Mouse (Mus musculus) bone marrow macrophage, adult 2 months (primary cell): ENCODE data around the gene Hba-a1. TPM values are rescaled to one million over a fixed set of nuclear protein-coding genes. Genes with fewer than 3 reads are reported as not detected.
"Not testable (repeated sequence)": the region's sequence is repeated elsewhere in the genome, so short reads cannot be mapped to it uniquely, and the experiment has no call there.

ENCODE experiments used
- H3K27ac ChIP-seq: 2 replicates; pipeline ENCODE4 v1.5.1; 2012; ENCODE audit warnings: low read depth, low read length; ENCODE audit not compliant: insufficient read depth
- H3K4me1 ChIP-seq: 2 replicates; pipeline ENCODE4 v1.6.1; 2012; ENCODE audit warnings: low read length; ENCODE audit not compliant: control insufficient read depth, insufficient read depth
- H3K4me3 ChIP-seq: 2 replicates; pipeline ENCODE4 v1.5.1; 2012; ENCODE audit warnings: mild to moderate bottlenecking, low read length, moderate library complexity; ENCODE audit not compliant: insufficient read depth
- CTCF ChIP-seq: IDR thresholded peaks from 2 replicates; pipeline ENCODE4 v1.5.1; 2012; ENCODE audit warnings: low read depth, mild to moderate bottlenecking, low read length, moderate library complexity
- POLR2A ChIP-seq: IDR thresholded peaks from 2 replicates; pipeline ENCODE4 v1.6.1; 2012; ENCODE audit warnings: mild to moderate bottlenecking, low read depth, low read length, borderline replicate concordance
- polyA plus RNA-seq: library from polyadenylated mRNA; stranded (reverse); fragments of >200 nt; gene quantifications from 2 replicates; pipeline ENCODE4 v1.2.4, GENCODE M21; 2012; ENCODE audit not compliant: missing spikeins, insufficient read depth, insufficient read length

The Hba-a1 gene
- polyA plus RNA-seq, 1 experiment, result not detected

DNA sequence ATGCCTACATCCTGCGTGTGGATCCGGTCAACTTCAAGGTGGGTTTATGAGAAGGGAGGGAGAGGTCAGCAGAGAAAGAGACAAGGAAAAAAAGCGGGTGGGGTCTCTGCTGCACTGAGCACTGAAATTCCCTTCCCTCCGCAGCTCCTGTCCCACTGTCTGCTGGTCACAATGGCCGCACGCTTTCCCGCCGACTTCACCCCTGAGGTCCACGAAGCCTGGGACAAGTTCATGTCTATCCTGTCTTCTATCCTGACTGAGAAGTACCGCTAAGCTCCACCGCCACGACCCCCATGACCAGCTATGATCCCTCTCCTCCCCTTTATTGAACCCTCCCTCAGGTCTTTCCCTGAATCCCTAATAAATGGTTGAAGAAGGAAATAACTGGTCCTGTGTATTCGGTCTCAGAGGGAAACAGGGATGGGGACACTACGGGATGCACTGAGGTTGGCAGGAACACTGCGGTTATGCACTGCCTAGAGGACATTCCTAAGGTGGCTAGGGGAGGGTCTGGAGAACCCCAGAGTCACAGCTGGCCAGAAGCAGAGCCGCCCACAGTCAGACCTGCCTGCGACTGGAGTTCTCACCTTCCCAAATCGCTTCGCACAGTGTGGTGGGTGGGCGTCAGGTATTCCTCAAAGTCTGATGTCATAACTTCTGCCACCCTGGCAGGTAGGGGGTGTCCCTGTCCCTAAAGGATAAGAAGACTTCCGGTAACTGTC is 5.4 kb upstream of the Hba-a1 start:
- Histone ChIP-seq H3K4me3 (no peak overlapping the region), H3K4me1 (no peaks in the 10 kb centered on the region), H3K27ac (no peak overlapping the region)
- no peak for TF ChIP-seq POLR2A
- no peak for TF ChIP-seq CTCF

DNA sequence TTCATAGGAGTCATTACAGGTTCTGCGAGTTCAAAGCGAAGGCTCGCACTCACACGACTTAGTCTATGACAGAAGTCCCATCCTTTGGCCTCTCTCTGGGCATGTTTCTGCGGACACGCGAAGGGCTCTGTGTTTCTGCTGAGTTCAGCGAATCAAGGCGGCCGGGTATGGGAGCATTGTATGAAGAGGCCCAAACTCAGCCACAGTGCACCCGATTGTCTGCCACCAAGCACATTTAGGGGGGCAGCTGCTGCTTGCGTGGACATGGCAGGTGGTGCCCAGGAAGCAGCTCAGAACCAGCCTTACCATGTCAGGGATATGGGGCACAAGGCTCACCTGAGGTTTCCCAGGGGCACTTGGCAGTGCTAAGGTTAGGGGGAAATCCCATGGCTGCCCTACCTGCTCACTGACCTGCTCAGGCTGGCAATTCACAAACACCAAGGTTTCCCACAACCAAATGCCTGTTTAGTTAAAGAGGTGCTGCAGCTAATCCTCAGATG is 4.8 kb upstream of the Hba-a1 start:
- H3K4me3 ChIP-seq, result no peak overlapping the region
- TF ChIP-seq POLR2A, result no peak
- TF ChIP-seq CTCF, result no peak
- H3K4me1 ChIP-seq, result no peaks in the 10 kb centered on the region
- no peak overlapping the region for H3K27ac ChIP-seq

DNA sequence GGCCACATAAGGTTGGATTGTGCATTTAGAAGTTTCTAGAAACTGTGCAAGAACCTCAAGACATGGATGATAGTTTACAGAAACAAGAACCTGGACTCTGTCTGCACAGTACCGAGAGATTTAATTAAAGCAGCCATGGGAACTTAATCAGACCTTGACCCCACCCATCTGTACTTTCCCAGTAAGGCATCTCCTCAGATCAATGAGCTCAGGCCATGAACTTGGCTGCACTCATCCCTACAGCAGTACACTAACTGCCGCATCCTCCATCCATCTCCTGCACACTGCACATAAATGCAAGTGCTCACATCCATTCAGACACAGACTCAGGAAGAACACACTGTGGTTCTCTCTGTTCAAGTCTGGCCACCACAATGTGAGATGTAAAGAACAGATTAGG is 2.7 kb upstream of the Hba-a1 start:
- Histone ChIP-seq H3K4me1 (no peaks in the 10 kb centered on the region), H3K4me3 (no peak overlapping the region), H3K27ac (no peak overlapping the region)
- TF ChIP-seq POLR2A (no peak), CTCF (no peak)

DNA sequence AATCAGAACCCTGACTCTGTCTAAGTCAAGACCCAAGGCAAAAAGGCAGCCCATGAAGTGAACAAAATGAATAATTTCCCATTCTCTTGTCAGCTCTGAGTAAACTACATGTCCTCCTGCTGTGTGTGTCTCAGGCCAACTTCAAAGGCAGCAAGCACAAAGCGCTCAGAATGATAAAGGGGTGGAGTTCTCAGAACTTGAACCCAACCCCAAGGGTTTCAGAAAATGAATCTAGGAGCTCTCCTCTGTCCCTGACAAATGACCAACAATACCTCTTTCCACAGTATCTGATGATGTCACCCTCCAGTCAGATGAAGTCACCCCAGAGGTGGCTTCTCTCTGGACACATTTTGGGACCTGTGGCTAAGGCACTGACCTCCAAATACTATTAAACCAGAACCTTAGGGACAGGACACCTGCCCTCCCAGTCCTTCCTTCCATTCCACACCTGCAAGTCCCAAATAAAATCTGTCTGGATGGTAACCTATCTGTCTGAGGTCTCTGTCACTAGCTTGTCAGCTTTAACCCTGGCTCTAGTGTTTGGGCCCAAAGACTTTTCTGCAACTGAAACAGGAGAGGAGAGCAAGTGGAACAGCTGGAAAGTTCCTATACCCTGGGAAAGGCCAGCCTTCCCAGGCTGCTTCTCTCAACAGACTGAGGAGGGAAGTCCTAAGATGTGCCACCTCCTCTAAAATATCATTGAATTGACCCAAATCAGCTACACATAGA is 1.7 kb upstream of the Hba-a1 start:
- H3K4me1 ChIP-seq, result no peaks in the 10 kb centered on the region
- no peak overlapping the region for H3K4me3 ChIP-seq
- TF ChIP-seq POLR2A (no peak), CTCF (no peak)
- H3K27ac ChIP-seq, result no peak overlapping the region

DNA sequence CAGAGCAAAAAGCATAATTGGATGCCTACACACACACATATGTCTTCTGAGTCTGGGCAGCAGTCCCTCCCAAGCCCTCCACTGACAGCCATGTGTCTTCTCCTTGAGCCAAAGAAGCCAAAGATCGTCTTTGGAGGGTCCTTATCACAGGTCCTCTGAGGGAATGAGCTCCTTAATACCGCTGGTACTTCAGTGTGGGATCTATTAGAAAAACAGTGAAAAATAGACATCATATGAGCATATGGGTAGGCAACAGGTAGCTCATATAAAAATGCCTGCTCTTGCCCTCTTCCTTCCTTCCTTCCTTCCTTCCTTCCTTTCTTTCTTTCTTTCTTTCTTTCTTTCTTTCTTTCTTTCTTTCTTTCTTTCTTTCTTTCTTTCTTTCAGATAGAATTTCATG is 1.3 kb downstream of the Hba-a1 start:
- not testable (repeated sequence) for H3K4me1 ChIP-seq, H3K4me3 ChIP-seq, H3K27ac ChIP-seq

DNA sequence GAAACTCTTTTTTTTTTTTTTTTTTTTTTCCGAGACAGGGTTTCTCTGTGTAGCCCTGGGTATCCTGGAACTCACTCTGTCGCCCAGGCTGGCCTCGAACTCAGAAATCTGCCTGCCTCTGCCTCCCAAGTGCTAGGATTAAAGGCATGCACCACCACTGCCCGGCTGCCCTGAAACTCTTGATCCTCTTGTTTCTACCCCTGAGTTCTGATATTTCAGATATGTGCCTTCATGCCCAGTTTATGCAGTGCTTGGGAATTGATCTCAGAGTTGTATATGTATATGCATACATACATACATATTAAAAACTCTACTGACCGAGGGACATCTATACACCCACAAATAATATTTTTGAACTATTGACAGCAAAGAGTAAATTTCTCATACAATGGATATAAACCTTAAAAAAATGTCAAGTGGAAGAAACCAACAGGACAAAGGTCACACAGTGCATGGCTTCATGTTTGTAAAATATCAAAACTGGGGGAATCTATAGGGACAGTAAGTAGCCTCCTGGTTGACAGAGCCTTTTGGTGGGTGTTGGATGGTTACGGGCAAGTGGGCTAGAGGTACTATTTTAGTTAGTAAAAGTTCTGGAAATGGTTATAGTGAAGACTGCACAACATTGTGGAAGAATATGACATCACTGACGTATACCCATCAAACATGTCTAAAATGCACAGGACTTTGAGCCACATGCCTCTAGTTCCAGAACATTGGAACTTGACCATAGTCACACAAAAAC is 1.9 kb downstream of the Hba-a1 start:
- H3K4me1 ChIP-seq, result no peaks in the 10 kb centered on the region
- TF ChIP-seq POLR2A (no peak), CTCF (no peak)
- no peak overlapping the region for H3K27ac ChIP-seq
- no peak overlapping the region for H3K4me3 ChIP-seq

DNA sequence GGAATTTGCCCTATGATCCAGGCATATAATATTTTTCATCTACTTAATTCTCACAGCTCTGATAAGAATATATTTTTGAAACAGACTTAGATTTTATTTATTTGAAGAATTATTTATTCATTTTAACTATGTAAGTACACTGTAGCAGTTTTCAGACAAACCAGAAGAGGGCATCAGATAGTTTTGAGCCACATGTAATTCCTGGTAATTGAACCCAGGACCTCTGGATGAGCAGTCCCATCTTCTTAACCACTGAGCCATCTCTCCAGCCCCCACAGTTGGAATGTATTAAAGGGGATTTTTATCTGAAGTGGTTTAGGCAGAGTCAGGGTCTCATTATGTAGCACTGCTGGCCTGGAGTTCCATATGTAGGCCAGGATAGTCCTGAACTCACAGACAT is 2.6 kb downstream of the Hba-a1 start:
- H3K27ac ChIP-seq, H3K4me3 ChIP-seq, H3K4me1 ChIP-seq: not testable (repeated sequence)

DNA sequence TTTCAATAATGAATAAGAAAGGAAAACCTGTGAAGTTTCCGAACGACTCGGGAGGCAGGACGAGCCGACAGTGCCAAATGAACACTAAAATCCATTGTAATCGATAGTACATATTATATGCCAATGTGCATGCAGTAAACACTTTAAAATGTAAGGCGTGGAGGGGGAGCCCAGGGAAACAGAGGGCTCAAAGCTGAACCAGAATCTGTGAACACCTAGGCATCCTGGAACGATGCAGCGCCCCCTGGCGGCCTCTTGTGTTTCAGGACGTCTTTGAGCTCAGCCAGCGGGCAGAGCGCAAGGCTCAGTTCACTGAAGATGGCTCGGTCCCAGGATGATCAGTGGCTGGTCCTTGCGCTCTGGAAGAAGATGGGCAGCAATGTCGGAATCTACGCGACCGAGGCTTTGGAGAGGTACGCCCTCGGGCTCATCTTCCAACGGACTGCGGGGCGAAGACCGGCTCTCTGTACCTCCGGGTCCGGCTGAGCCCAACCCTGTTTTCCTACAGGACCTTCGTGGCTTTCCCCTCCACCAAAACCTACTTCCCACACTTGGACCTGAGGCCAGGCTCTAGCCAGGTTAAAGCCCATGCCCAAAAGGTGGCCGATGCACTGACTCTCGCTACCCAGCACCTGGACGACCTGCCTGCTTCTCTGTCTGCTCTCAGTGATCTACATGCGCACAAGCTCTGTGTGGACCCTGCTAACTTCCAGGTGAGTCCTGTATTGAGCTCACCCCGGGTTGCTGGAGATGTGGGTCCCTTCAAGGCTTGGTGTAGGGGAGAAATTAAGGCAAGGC is 3.6 kb downstream of the Hba-a1 start, which contains the start of gene Hbq1b:
TSS of gene Hbq1b (plus strand) at position 271 of the 798 bp plus-strand sequence.
- H3K27ac ChIP-seq, H3K4me3 ChIP-seq, H3K4me1 ChIP-seq: not testable (repeated sequence)
- TF ChIP-seq CTCF, result peak; percentile 81

DNA sequence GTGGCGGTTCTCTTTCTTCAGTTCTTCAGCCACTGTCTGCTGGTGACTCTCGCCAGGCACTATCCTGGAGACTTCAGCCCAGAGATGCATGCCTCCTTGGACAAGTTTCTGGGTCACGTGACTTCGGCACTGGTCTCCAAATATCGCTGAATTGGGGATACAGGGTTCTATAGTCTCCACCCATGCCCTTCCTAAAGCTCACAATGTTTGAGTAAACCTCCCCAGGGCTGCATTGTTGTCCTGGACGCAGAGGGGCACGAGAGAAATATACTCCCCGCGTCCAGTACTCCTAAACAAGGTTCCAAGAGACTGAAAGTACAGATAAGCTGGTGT is 4.1 kb downstream of the Hba-a1 start:
- Histone ChIP-seq H3K4me3 (no peak overlapping the region), H3K4me1 (no peaks in the 10 kb centered on the region), H3K27ac (no peak overlapping the region)
- no peak for TF ChIP-seq POLR2A
- TF ChIP-seq CTCF, result no peak

DNA sequence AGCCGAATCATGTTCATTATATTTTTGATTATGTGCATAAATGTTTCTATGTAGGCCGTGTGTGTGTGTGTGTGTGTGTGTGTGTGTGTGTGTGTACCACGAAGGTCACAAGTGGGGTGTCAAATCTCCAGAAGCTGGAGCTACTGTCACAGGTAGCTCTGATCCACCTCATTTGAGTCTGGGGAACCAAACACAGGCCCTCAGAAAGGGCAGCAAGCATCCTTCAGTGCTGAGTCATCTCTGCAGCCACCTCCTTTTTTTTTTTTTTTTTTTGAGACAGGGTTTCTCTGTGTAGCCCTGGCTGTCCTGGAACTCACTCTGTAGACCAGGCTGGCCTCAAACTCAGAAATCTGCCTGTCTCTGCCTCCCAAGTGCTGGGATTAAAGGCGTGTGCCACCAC is 9.5 kb downstream of the Hba-a1 start:
- not testable (repeated sequence) for H3K27ac ChIP-seq, H3K4me1 ChIP-seq, H3K4me3 ChIP-seq

DNA sequence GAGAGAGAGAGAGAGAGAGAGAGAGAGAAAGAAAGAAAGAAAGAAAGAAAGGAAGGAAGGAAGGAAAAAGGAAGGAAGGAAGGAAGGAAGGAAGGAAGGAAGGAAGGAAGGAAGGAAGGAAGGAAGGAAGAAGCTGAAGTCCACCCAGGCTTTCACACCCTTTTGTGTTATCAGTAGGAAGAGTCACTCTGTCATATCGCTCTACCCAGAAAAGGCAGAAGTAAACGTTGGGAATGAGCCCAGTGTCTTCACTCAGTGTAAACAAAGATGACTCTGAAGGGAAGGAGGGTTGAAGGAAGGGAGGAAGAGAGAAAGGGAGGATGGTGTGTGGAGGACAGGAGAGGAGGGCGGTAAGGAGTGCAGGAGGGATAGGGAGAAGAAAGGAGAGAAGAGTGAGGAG is 10.2 kb downstream of the Hba-a1 start:
- not testable (repeated sequence) for H3K27ac ChIP-seq, H3K4me3 ChIP-seq, H3K4me1 ChIP-seq

DNA sequence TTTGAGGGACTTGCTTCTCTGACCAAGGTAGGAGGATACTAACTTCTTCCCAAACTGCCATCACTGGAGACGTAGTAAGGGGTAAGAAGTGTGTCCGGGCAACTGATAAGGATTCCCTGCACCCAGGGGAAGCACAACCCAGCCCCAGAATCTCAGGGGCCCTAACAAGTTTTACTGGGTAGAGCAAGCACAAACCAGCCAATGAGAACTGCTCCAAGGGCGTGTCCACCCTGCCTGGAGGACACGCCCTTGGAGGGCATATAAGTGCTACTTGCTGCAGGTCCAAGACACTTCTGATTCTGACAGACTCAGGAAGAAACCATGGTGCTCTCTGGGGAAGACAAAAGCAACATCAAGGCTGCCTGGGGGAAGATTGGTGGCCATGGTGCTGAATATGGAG is 12.9 kb downstream of the Hba-a1 start, which contains the start of gene Hba-a2:
TSS of gene Hba-a2 (plus strand) at position 287 of the 400 bp plus-strand sequence.
- not testable (repeated sequence) for H3K4me3 ChIP-seq, H3K4me1 ChIP-seq, H3K27ac ChIP-seq

DNA sequence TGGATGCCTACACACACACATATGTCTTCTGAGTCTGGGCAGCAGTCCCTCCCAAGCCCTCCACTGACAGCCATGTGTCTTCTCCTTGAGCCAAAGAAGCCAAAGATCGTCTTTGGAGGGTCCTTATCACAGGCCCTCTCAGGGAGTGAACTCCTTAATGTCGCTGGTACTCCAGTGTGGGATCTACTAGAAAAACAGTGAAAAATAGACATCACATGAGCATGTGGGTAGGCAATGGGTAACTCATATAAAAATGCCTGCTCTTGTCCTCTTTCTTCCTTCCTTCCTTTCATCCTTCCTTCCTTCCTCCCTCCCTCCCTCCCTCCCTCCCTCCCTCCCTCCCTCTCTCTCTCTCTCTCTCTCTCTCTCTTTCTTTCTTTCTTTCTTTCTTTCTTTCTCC is 14.1 kb downstream of the Hba-a1 start:
- not testable (repeated sequence) for H3K4me3 ChIP-seq, H3K4me1 ChIP-seq, H3K27ac ChIP-seq
